Mouse (Mus musculus) frontal cortex, postnatal 14 days (tissue): ENCODE data around the gene Arid1b.

Source experiments
- DNase-seq, 2 experiments: peaks; one replicate each; pipeline ENCODE4 v3.0.0; 2022; ENCODE audit warnings: low spot score in 2 of 2

Gene Arid1b

DNA sequence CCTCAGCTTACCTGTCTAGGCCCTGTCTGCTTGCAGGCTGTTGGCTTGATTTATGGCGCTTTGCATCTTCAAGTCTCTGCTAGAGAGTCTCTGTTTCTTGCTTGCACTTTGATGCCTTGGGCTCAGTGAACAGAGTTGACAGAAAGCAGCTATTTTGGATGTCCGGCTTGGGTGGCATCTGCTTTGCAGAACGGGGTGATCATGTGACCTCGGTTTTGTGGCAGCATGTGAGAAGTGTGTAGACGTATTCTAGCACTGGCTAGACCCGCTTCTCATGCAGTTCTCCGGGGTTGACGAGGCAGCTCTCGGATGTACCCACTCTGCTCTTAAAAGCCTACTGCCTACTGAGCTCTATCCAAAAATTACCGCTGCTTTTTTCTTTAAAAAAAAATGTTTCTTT lies 22.9 kb downstream of the Arid1b start:
- DNase-seq = no peak

DNA sequence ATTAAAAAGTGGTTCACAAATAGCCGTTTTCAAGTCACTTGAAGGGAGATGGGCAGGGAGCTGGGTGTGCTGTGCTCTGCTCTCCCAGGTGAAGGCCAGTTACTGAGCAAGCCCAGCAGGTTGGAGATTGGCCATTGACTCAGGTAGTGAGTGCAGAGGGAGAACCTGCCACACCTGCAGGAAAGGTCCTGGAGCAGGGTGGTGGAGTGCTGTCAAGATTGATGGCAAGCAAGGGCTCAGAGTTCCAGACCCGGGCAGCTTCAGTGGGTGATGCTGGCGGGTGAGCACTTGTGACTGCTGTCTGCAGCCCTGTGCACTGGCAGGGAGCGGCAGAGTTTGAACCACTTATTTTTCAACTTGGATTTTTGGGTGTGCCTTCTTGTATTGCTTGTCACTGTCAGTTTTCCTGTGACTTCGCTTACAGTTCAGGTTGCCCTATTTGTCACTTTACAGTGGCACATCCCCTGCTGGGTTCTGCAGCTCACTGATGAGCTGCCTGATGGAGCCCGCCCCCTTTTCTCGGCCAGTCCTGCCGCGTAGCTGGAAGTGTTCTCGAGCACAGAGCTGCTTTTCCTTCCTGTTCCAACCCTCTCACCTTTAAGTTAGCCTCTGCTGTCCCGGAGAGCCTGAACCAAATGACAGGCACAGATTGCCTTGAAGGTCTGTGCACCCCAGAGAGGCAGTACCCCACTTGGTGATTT lies 27.3 kb downstream of the Arid1b start:
- no peak for DNase-seq

- DNase-seq = no peak
These were observed 27.9 kb downstream of the Arid1b start for GRCm38 (mm10) chr17:5022019-5022544.

DNA sequence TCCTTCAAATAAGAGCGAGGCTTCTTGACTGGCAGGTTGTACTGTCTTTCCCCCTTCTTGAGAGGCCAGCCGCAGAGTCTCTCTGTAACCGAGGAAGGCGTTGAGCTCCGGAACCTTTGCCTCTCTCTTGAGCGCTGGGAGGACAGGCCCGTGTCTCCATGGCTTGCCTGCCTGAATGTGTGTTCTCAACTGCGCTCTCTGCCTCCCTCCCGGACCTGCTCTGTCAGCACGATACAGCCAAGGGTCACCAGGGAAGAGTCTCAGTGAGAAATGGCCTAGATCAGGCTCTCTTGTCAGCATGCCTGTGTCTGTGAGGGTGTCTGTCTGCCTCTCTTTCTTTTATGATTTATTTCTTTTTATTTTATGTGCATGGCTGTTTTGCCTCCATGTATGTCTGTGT lies 29.6 kb downstream of the Arid1b start:
- no peak for DNase-seq

GRCm38 (mm10) chr17:5025400-5025799 lies 31.3 kb downstream of the Arid1b start:
- no peak for DNase-seq

GRCm38 (mm10) chr17:5026578-5026977 lies 32.4 kb downstream of the Arid1b start:
- DNase-seq = no peak

DNA sequence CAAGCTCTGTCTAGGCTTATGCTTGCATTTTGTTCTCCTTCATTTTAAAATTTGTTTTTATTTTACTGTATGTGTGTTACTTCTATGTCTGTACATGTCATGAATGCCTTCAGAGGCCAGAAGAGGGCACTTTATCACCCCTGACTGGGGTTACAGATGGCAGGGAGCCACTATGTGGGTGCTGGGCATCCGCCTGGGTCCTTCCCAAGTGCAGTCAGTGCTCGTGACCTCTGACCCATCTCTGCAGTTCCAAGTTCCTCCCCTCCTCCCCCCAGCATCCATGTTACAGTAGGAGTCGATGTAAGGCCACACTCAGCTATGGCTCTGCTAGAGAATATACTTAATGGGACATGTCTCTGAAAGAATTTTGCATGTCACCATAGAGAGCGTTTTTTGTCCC lies 35.0 kb downstream of the Arid1b start:
- DNase-seq = no peak

GRCm38 (mm10) chr17:5030290-5030689 lies 36.2 kb downstream of the Arid1b start:
- no peak for DNase-seq

- DNase-seq = no peak
These were observed 39.2 kb downstream of the Arid1b start for GRCm38 (mm10) chr17:5033346-5033745.

- no peak for DNase-seq
These were observed 40.1 kb downstream of the Arid1b start for GRCm38 (mm10) chr17:5034201-5034600.

- DNase-seq = no peak
These were observed 42.2 kb downstream of the Arid1b start for GRCm38 (mm10) chr17:5036200-5036835.

GRCm38 (mm10) chr17:5037199-5037598 lies 43.1 kb downstream of the Arid1b start:
- DNase-seq = no peak

GRCm38 (mm10) chr17:5039826-5040225 lies 45.7 kb downstream of the Arid1b start:
- DNase-seq = no peak

- DNase-seq = no peak
These were observed 49.7 kb downstream of the Arid1b start for GRCm38 (mm10) chr17:5043871-5044270.

DNA sequence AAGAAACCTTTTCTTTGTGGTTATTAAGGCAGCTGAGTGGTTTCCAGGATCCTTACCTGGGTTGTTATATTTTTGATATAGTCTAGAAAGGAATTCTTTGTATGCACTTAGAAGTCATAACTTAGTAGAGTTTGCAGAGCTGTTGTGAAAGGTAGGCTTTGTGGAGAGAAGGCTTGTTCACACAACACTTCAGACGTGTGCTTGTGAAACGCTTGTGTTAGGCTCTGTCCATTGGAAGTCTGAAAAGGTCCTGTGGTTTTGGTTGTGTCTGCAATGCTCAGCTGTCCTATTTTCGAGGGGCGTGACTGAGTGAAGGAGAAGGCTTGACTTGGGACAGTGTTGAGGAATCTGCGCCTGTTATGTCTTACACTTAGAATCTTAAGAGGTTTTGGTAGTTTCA lies 51.5 kb downstream of the Arid1b start:
- no peak for DNase-seq

DNA sequence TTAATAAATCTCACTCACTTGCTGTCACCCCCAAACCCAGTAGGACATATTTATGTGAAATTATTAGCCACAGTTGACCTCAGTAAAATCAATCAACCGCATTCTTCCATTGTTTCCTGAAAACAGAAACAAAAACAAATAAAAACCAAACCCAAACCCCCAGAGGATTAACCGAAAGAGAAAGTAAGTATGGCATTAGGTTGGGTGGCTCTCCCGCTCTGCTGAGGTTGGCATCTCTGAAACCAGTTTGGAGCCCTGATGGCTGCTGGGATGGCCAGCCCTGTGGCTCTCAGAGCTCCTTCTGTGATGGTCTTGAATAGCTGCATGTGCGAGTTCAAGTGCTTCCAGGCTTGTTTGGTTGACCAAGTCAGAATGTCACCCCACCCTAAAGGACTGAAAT lies 53.2 kb downstream of the Arid1b start:
- no peak for DNase-seq

DNA sequence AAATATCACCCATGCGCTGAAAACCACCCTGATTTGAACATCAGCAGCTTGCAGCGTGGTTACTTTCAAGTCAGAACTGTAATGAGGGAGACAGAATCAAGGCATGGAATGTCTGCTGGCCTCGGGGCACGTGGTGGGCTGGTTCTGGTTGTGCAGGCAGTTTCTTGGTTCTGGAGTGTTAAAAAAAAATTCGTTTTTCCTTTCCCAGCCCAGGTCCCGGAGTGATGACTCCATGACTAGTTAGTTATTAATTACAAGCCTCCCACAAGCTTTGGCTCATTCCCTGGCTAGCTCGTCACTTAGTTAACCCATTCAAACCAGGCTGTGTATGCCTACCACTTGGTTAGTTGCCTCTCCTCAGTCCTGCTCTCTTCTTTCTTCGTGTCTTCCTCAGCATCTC lies 56.1 kb downstream of the Arid1b start:
- no peak for DNase-seq

DNA sequence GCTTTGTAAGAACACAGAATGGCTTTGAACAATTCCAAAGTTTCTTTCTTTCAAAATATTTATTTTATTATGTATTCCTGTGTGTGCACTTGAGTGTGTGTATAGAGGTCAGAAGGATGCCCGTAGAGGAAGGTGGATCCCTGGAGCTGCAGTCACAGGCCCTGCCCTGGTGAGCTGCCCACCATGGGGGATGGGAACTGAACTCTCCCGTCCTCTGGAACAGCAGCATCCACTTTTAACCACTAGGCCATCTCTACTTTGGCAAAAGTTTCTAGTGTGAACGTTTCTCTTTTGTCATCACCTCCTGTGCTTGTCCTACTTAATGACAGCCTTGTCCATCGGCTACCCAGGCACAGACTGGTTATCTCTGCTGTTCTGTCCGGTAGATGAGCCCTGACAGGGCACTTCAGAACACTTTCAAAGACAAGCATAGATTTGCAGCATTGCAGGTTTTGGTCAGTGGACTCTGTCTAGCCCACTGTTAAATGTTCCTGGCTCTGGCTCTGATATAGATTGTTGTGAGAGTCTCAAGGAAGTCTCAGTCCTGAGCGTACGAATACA lies 56.9 kb downstream of the Arid1b start:
- no peak for DNase-seq

GRCm38 (mm10) chr17:5052091-5052799 lies 58.1 kb downstream of the Arid1b start:
- no peak for DNase-seq

DNA sequence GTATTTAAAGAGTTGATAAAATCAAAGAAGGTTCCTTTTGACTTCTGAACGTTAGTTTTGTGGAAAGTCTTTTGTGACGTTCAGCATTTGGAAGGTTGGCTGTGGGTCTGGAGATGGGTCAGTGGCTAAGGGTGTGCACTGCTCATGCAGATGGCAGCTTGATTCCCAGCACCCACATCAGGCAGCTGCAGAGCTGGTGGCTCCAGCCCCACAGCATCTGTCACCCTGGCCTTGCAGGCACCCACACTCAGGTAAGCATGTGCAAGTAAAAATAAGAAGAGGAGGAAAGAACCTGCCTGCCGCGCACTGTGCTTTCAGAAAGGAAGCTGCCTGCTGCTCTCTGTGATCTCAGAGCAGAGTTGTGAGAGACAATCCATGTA lies 58.7 kb downstream of the Arid1b start:
- no peak for DNase-seq

- DNase-seq = no peak
These were observed 59.1 kb downstream of the Arid1b start for GRCm38 (mm10) chr17:5053201-5053600.

DNA sequence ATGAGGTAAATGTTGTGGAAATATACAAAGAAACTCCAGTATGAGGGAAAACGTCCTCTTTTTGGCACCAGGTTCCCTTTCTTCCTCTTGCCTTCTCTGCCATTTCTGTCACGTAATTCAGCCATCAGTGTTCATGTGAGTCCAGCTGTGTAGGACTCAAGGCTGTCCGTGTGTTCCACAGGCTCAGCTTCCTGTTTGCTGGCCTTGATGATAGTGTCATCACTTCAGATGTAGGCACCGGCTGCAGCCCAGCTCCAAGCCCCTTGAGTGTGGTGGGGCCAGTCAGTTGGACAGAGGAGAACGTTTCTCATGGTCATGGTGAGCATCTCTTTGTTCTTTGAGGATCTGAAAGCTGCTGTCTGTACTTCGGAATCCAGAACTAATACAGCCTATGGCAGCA lies 61.3 kb downstream of the Arid1b start:
- no peak for DNase-seq

GRCm38 (mm10) chr17:5056654-5057053 lies 62.5 kb downstream of the Arid1b start:
- no peak for DNase-seq
